Mouse (Mus musculus) midbrain, embryonic 15.5 days (tissue): ENCODE measurements around the gene Acot6. TPM values are rescaled to one million over a fixed set of nuclear protein-coding genes. Genes with fewer than 3 reads are reported as not detected.

Experiments
- ATAC-seq: fragments of 200-750 bp; cut with Nextera tagmentation; replicated peaks from 2 replicates; pipeline ENCODE4 v1.8.0; 2017; ENCODE audit warnings: moderate TSS enrichment
- H3K27ac ChIP-seq: fragments of 300-500 bp; sonication (generic); 2 replicates; pipeline ENCODE4 v1.5.1; 2015; ENCODE audit warnings: mild to moderate bottlenecking, inconsistent platforms
- H3K27me3 ChIP-seq: fragments of 300-500 bp; sonication (generic); replicated peaks from 2 replicates; pipeline ENCODE4 v1.6.1; 2015; ENCODE audit warnings: inconsistent platforms
- H3K36me3 ChIP-seq: fragments of 300-500 bp; sonication (generic); replicated peaks from 2 replicates; pipeline ENCODE4 v1.6.1; 2015; ENCODE audit warnings: inconsistent platforms
- H3K4me1 ChIP-seq: fragments of 300-500 bp; sonication (generic); 2 replicates; pipeline ENCODE4 v1.6.1; 2015; ENCODE audit warnings: inconsistent platforms
- H3K4me2 ChIP-seq: fragments of 300-500 bp; sonication (generic); 2 replicates; pipeline ENCODE4 v1.6.1; 2015; ENCODE audit warnings: inconsistent platforms, mild to moderate bottlenecking, moderate library complexity
- H3K4me3 ChIP-seq: fragments of 300-500 bp; sonication (generic); 2 replicates; pipeline ENCODE4 v1.5.1; 2015; ENCODE audit warnings: mild to moderate bottlenecking, inconsistent platforms
- H3K9ac ChIP-seq: fragments of 300-500 bp; sonication (generic); 2 replicates; pipeline ENCODE4 v1.6.1; 2015; ENCODE audit warnings: mild to moderate bottlenecking, inconsistent platforms
- H3K9me3 ChIP-seq: fragments of 300-500 bp; sonication (generic); 2 replicates; pipeline ENCODE4 v1.6.1; 2016; ENCODE audit warnings: inconsistent platforms
- WGBS: fragments of 180-500 bp; shearing (Covaris S2); methylation state at CpG from one replicate; pipeline ENCODE4 v1.1.7; 2015; ENCODE audit warnings: mixed read lengths; 5-methylcytosine and 5-hydroxymethylcytosine counted together
- polyA plus RNA-seq: library from polyadenylated mRNA; unstranded; fragments of >200 nt; fragmentation: Nextera tagmentation; extraction: Ambion mirVana; gene quantifications from 2 replicates; pipeline ENCODE4 v1.2.1, GENCODE M21; 2015

Gene Acot6
- polyA plus RNA-seq, 1 experiment from 2014 or later = 1.1 TPM

DNA sequence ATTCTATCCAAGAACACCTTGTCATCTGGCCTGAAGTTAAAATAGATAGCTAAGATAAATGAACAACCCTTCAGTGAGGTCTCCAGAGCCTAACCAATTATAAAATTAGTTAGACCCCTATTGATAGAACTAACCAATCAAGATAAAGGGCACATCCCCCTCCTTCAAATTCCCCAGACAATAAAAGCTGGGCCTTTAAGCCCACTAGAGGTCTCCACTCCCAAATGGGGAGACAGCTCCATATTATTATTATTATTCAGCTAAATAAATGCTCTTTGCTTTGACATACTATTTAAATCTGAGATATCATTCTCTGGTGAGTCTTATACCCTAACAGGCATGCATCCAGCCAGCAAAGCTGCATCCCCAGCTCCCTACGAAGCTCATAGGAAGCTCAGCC lies 9.5 kb downstream of the Acot6 start:
- H3K9me3 ChIP-seq = no peaks in the 10 kb centered on the region
- H3K27me3 ChIP-seq = no peaks in the 10 kb centered on the region
- H3K4me3 ChIP-seq = no peak overlapping the region
- no peak overlapping the region for H3K27ac ChIP-seq
- no peak overlapping the region for H3K4me2 ChIP-seq
- no peak overlapping the region for H3K9ac ChIP-seq
- peaks cover 4% of the 10 kb centered on the region for H3K4me1 ChIP-seq
- no peak for ATAC-seq
- WGBS = 86% methylated on average over 1 of the region's 1 CpGs
- no peaks in the 10 kb centered on the region for H3K36me3 ChIP-seq

DNA sequence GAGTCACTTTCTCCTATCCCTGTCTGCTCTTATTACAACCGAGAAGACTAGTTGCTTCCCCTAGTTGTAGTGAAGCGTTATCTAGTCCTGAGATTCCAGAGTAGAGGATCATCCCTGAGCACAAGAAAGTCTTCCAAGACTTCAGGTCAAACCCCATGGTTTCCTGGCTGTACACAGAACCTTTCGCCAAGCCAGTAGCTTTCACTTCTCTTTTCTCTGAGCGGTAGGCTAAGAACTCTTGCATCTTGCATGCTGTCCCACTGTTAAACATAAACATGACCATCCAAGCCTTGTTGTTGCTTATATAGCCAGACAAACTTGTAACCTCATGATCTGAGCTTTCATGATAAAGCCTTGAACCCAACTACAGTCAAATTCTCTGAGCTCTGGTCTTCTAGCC lies 10.4 kb downstream of the Acot6 start:
- no peak overlapping the region for H3K9ac ChIP-seq
- H3K36me3 ChIP-seq = no peaks in the 10 kb centered on the region
- peaks cover 10% of the 10 kb centered on the region for H3K4me1 ChIP-seq
- ATAC-seq = no peak
- no peak overlapping the region for H3K4me2 ChIP-seq
- H3K27ac ChIP-seq = no peak overlapping the region
- no peaks in the 10 kb centered on the region for H3K27me3 ChIP-seq
- H3K4me3 ChIP-seq = no peak overlapping the region
- WGBS = 96% methylated on average over 4 of the region's 4 CpGs
- H3K9me3 ChIP-seq = no peaks in the 10 kb centered on the region

- Histone ChIP-seq H3K4me1 (peaks cover 10% of the 10 kb centered on the region), H3K4me2 (peak overlapping the region; percentile 64)
- WGBS = 45% methylated on average over 6 of the region's 6 CpGs
These were observed 13.2 kb downstream of the Acot6 start for GRCm38 (mm10) chr12:84113676-84114075.

DNA sequence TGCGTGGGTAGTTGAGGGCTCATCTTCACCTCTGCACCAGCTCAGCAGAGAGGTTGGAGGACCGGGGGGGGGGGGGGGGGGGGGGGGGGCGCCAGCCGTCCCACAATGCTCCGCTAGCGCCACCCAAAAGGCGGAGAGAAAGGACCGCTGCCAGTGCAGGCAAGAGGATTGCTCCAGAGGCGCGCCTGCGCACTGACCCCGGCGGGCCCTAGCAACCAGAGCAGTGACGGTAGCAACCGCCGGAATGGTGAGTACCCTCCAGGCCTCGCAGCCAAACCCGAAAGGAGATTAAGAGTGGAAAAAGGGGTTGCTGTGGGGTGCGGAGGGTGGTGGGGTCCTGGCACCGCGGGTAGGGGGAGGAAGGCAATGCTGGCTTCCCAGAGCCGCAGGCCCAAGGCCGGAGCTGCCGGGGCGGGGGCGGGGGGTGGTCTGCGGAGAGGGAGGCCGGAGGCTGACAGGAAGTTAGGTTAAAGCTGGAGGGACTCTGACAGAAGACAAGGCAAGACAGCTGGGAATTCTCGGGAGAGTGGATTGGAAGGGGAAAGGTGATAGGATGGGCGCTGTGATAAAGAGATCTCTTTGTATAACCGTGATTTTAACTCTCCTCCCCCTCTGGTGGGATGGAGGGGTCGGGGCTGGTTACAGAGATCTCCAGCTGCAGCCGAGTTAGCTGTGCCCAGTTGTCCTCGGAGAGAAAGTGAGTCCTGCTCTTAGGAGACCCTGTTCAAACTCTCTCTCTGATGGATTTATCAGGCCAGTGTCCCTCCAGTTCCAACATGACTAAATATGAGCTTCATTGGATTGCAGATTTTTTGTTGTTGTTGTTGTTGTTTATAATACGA lies 13.9 kb downstream of the Acot6 start, which contains the start of gene Dnal1:
TSS of gene Dnal1 (plus strand) at position 214 of the 842 bp plus-strand sequence.
- Histone ChIP-seq H3K27ac (peak within 1 kb of the TSS; percentile 84), H3K4me3 (peak within 1 kb of the TSS; percentile 97), H3K9me3 (no peaks in the 10 kb centered on the region), H3K36me3 (no peaks in the 10 kb centered on the region), H3K4me1 (peaks cover 10% of the 10 kb centered on the region), H3K9ac (peak within 1 kb of the TSS; percentile 78), H3K27me3 (no peaks in the 10 kb centered on the region), H3K4me2 (peak within 1 kb of the TSS; percentile 64)
- peak; percentile 98 for ATAC-seq
- WGBS = 3% methylated on average over 29 of the region's 35 CpGs

More at GRCm38 (mm10) chr12:84113676-84114075, 13.2 kb downstream of the Acot6 start:
- Histone ChIP-seq H3K4me3 (peak overlapping the region; percentile 97), H3K9ac (0 out of 2 replicates have a peak overlapping the region, but pooled peaks have one; percentile 25), H3K27me3 (no peaks in the 10 kb centered on the region), H3K27ac (no peak overlapping the region), H3K36me3 (no peaks in the 10 kb centered on the region), H3K9me3 (no peaks in the 10 kb centered on the region)
- no peak for ATAC-seq

DNA sequence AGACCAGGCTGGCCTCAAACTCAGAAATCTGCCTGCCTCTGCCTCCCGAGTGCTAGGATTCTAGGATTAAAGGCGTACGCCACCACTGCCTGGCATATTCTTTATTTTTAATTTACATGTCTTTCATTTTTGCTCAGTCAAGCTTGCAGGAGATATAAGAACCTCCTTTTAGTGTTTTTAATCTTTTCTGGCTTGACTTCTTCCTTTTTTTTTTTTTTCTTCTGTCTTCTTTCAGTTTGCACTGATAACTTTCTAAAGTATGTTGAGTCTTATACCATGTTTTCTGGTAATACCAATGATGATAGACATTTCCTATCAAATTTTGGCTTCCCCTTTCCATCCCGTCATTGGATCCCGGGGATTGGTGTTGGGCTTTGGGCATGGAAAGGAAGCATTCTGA lies 19.1 kb downstream of the Acot6 start:
- no peak for ATAC-seq
- WGBS = 92% methylated on average over 5 of the region's 5 CpGs

DNA sequence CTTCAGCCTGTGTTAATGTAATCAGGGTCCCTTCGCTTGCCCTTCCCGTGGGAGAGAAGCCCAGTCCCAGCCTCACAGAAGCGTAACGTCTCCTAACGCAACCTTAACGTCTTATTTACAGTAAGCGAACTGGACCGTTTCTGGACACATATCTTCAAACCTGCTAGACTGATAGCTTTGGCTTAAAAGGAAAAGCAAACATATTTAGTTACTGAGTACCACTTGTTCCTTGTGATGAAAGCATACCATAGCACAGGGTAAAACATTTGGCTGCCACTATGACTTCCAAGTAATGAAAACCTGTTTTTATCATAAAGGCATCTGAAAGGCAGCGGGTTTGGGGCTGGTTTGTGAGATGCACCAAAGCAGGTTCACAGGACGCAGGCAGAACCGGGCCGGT lies 25.4 kb downstream of the Acot6 start:
- Histone ChIP-seq H3K4me3 (no peak overlapping the region), H3K4me1 (no peaks in the 10 kb centered on the region), H3K27ac (no peak overlapping the region), H3K27me3 (no peaks in the 10 kb centered on the region), H3K4me2 (no peak overlapping the region), H3K36me3 (peaks cover 18% of the 10 kb centered on the region; the same call in 1 of the 2 replicates), H3K9me3 (no peaks in the 10 kb centered on the region), H3K9ac (no peak overlapping the region)
- ATAC-seq = no peak
- 81% methylated on average over 12 of the region's 12 CpGs for WGBS

More for the DNA sequence above, 19.1 kb downstream of the Acot6 start:
- Histone ChIP-seq H3K27ac (no peak overlapping the region), H3K27me3 (no peaks in the 10 kb centered on the region), H3K4me2 (no peak overlapping the region), H3K4me1 (peaks cover 9% of the 10 kb centered on the region), H3K9ac (no peak overlapping the region), H3K4me3 (no peak overlapping the region), H3K9me3 (no peaks in the 10 kb centered on the region), H3K36me3 (no peaks in the 10 kb centered on the region)

- H3K9me3 ChIP-seq = no peaks in the 10 kb centered on the region
- ATAC-seq = no peak
- H3K27ac ChIP-seq = no peak overlapping the region
- no peak overlapping the region for H3K9ac ChIP-seq
- no peak overlapping the region for H3K4me3 ChIP-seq
- H3K4me1 ChIP-seq = no peaks in the 10 kb centered on the region
- H3K27me3 ChIP-seq = no peaks in the 10 kb centered on the region
- WGBS = 82% methylated on average over 2 of the region's 2 CpGs
- no peak overlapping the region for H3K4me2 ChIP-seq
- peaks cover 23% of the 10 kb centered on the region; the same call in 1 of the 2 replicates for H3K36me3 ChIP-seq
These were observed 26.4 kb downstream of the Acot6 start for GRCm38 (mm10) chr12:84126899-84127298.

- 90% methylated on average over 6 of the region's 6 CpGs for WGBS
- Histone ChIP-seq H3K27ac (no peak overlapping the region), H3K9ac (no peak overlapping the region), H3K4me3 (no peak overlapping the region), H3K36me3 (peaks cover 29% of the 10 kb centered on the region; the same call in 1 of the 2 replicates), H3K4me2 (no peak overlapping the region), H3K9me3 (no peaks in the 10 kb centered on the region), H3K27me3 (no peaks in the 10 kb centered on the region), H3K4me1 (no peaks in the 10 kb centered on the region)
- ATAC-seq = no peak
These were observed 28.1 kb downstream of the Acot6 start for GRCm38 (mm10) chr12:84128576-84128975.

GRCm38 (mm10) chr12:84129931-84130330 lies 29.5 kb downstream of the Acot6 start:
- H3K4me3 ChIP-seq = no peak overlapping the region
- no peak overlapping the region for H3K4me2 ChIP-seq
- no peaks in the 10 kb centered on the region for H3K27me3 ChIP-seq
- ATAC-seq = no peak
- peaks cover 28% of the 10 kb centered on the region; the same call in 1 of the 2 replicates for H3K36me3 ChIP-seq
- no peak overlapping the region for H3K9ac ChIP-seq
- WGBS = 98% methylated on average over 8 of the region's 8 CpGs
- H3K9me3 ChIP-seq = no peaks in the 10 kb centered on the region
- no peaks in the 10 kb centered on the region for H3K4me1 ChIP-seq
- H3K27ac ChIP-seq = no peak overlapping the region

DNA sequence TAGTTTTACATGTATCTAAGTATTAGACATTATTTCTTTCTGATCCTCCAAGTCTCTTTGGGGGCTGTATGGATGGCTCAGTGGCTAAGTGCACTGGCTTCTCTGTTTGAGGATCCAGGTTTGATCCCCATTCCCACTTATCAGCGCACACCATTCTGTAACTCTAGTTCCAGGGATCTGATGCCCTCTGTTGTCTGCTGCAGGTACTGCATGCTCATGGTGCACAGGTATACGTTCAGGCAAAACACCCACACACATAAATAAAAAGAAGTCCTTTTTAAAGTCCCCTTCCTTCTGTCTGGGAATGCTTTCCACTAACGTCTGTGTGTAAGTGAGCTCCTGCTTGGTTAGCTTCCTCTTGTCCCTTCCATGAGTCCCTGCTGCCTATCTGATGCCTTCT lies 31.8 kb downstream of the Acot6 start:
- H3K27ac ChIP-seq = no peak overlapping the region
- H3K4me1 ChIP-seq = no peaks in the 10 kb centered on the region
- H3K9me3 ChIP-seq = no peaks in the 10 kb centered on the region
- peaks cover 35% of the 10 kb centered on the region for H3K36me3 ChIP-seq
- 47% methylated on average over 3 of the region's 3 CpGs for WGBS
- no peak for ATAC-seq
- no peak overlapping the region for H3K4me3 ChIP-seq
- H3K4me2 ChIP-seq = no peak overlapping the region
- no peak overlapping the region for H3K9ac ChIP-seq
- H3K27me3 ChIP-seq = no peaks in the 10 kb centered on the region

DNA sequence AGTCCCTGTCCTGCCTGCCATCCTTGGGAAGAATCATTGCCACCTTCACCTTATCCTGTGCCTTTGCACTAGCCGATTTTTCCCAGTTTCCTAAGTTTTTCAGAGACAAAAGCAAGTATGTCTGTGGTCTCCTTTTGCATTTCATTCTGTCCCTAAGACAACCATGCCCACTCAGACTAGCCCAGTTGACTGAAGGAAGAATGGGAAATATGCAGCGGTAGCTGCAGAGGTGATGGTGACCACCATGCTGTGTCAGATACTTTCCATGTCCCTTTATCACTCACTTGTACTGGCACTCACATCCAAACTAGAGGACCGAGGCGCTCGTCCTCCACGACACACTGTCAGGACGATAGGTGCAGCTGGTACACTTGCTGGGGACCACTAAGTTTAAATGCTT lies 36.7 kb downstream of the Acot6 start:
- 96% methylated on average over 7 of the region's 7 CpGs for WGBS
- H3K9ac ChIP-seq = no peak overlapping the region
- H3K9me3 ChIP-seq = no peaks in the 10 kb centered on the region
- H3K4me1 ChIP-seq = no peaks in the 10 kb centered on the region
- H3K4me3 ChIP-seq = no peak overlapping the region
- peaks cover 17% of the 10 kb centered on the region for H3K36me3 ChIP-seq
- no peaks in the 10 kb centered on the region for H3K27me3 ChIP-seq
- ATAC-seq = no peak
- no peak overlapping the region for H3K27ac ChIP-seq
- no peak overlapping the region for H3K4me2 ChIP-seq

DNA sequence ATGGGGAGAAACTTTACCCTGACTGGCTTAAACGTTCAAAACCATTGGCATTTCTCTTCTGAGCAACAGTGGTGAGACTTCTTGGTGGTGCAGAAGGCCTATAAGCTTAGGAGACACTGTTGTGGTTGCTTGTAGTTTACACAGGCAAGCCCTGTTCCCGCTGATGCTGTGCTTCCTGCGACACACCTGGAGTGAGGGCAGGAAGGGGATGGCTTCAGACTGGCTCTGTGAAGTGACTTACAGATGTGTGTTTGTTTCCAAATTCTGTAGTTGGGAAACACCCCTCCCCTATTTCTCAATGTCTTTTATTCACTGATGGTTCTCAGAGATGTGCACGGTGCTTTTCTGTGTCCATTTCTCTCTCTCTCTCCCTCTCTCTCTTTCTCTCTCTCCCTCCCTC lies 39.7 kb downstream of the Acot6 start:
- H3K27me3 ChIP-seq = no peaks in the 10 kb centered on the region
- H3K4me2 ChIP-seq = no peak overlapping the region
- H3K36me3 ChIP-seq = peaks cover 14% of the 10 kb centered on the region
- no peak overlapping the region for H3K4me3 ChIP-seq
- ATAC-seq = no peak
- H3K9me3 ChIP-seq = no peaks in the 10 kb centered on the region
- no peak overlapping the region for H3K27ac ChIP-seq
- H3K9ac ChIP-seq = no peak overlapping the region
- H3K4me1 ChIP-seq = no peaks in the 10 kb centered on the region
- WGBS = 78% methylated on average over 4 of the region's 4 CpGs

- Histone ChIP-seq H3K9ac (no peak overlapping the region), H3K9me3 (no peaks in the 10 kb centered on the region), H3K27ac (no peak overlapping the region), H3K4me1 (no peaks in the 10 kb centered on the region), H3K4me2 (no peak overlapping the region), H3K36me3 (peaks cover 9% of the 10 kb centered on the region; the same call in 1 of the 2 replicates), H3K4me3 (no peak overlapping the region), H3K27me3 (no peaks in the 10 kb centered on the region)
- ATAC-seq = no peak
- 89% methylated on average over 4 of the region's 4 CpGs for WGBS
These were observed 40.8 kb downstream of the Acot6 start for GRCm38 (mm10) chr12:84141271-84141670.
